Mouse (Mus musculus): ENCODE data around the gene Pik3c2a. TPM values are rescaled to one million over a fixed set of nuclear protein-coding genes. Genes with fewer than 3 reads are reported as not detected.

The Pik3c2a gene
- total RNA-seq (2023; ENCODE audit: inconsistent age) = 40.0 to 45.9 TPM (median 43.5 TPM) in 4 replicates

DNA sequence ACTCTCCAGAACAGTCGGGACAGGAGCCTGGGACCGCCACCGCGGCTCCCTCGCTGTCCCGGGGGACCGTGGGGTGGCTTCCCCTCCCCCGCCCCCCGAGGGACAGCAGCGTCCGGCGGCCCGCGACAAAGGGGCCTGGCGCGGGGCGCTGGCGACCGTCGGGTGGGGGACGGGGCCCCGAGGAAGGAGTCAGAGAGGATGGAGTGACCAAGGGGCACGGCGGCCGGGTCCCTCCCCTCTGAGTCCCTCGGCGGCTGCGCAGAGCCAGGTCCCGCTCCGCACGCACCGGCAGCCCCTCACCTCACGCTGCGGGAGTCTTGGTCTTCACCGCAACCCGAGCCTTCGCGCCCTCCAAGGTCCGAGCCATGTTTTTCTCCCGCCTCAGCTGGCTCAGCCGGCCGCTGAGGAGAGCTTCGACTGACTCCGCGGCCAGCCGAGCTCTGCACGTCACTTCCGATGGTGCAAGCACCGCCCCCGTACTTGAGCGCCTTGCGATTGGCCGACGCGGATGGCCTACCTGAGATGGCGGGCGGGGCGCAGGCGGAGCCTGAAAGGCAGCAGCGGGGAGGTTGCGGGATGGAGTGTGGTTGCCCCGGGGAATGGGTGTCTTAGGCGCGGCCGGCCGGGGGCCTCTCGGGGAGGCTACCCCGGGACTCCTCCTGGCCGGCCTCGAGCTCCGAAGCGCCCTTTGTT lies at the start of gene Pik3c2a:
Pik3c2a (minus strand) TSS at position 446 of the 693 bp plus-strand sequence.

DNA sequence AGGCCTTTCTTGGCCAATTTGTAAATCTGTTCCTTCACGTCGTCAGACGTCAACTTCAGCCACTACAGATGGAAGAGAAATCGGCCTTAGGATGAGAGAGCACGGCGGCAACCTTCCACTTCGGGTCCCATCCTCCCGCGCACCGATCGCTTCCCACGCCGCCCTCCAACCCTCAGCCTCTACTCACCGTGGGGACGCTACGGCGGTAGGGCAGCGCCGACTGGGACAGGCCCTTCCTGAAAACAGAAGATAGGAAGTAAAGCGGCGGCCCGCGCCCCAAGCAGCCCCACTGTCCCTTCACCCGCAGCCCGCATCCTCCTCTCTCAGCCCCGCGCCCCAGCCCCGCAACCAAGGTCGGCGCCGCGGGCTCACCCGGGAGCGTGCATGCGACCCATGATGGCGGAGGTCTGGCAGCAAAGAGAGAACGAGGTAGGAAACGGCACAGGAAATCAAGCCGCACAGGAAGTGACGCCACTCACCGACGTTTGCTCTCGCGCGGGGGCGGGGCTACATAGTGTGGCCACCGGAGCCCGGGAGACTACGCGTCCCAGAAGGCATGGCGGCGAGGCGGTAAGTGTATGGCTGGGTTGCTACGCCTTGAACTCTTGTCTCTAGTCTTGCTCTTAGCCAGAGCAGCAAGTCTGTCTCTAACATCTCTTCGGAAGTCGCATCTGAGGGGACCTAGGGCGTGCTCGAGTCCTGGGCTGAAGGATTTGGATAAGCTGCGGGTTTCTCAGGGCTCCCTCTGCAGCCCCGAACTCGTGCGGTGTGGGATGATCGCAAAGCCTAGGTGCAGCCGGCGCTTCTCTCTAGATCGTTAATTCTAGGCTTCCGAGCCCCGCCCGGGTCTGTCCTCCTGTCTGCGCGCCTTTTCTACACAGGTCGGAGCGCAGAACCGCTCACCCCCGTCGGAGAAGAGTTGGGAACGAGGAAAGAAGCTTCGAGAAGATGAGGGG lies 109.3 kb downstream of the Pik3c2a start, which contains the start of gene Rps13:
Rps13 (minus strand) TSS at position 483 of the 956 bp plus-strand sequence.

DNA sequence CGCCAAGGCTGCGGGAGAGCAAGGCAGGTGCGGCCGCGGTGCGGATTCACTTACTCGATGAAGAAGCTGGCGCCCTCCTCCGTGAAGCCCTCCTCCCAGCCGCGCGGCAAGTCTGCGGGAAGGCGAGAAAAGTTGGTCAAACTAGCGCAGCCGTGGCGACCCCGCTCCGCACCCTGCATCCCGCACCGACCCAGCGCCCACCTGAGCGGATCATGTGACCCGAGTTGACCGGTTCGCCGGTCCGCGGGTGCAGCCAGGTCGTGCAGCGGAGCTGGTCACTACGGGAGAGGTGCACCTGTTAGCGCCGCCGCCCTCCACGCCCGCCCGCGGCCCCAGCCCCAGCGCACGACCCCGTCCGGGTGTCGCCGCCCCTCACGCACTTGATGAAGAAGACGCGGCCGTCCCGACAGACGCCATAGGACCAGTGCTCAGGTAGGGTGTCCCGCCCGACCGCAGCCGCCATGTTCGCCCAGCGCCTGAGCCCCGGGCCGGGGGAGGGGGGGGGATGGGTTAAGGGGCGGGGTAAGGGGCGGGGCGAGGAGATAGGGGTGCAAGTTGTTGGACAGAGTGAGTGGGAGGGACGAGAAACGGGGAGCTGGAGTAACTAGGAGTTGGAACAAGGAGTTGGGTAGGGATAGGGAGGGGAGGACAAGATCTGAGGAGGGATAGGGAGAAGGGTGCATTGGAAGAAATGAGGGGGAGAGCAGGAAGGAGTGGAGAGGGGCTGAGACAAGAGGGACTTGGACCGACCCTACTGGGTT lies 135.2 kb downstream of the Pik3c2a start, which contains the start of gene Plekha7:
Plekha7 (minus strand) TSS at position 506 of the 761 bp plus-strand sequence.

Other genes starting within 250 kb of the Pik3c2a start
- 1.8 to 3.2 TPM (median 2.6 TPM) in 4 replicates for gene Plekha7, start 135.1 kb downstream of the Pik3c2a start, total RNA-seq (2023; ENCODE audit: inconsistent age)
- 1,199 to 1,276 TPM (median 1,204 TPM) in 4 replicates for gene Rps13, start 109.3 kb downstream of the Pik3c2a start, total RNA-seq (2023; ENCODE audit: inconsistent age)
- gene Nucb2, start 60.9 kb upstream of the Pik3c2a start, total RNA-seq (2023; ENCODE audit: inconsistent age) = 13.3 to 18.4 TPM (median 16.6 TPM) in 4 replicates